Mouse (Mus musculus) layer of hippocampus, adult 2 months (tissue): Measurements from ENCODE around the gene C130050O18Rik. TPM values are rescaled to one million over a fixed set of nuclear protein-coding genes. Genes with fewer than 3 reads are reported as not detected.
"Not testable (repeated sequence)": the region's sequence is repeated elsewhere in the genome, so short reads cannot be mapped to it uniquely, and the experiment has no call there.

Experiments
- DNase-seq, 2 experiments: peaks; one replicate each; pipeline ENCODE4 v3.0.0; 2022; ENCODE audit warnings: low spot score in 2 of 2
- H3K27ac ChIP-seq: fragments of 200-600 bp; 2 replicates; pipeline ENCODE4 v1.8.1; 2022
- H3K4me3 ChIP-seq: fragments of 200-600 bp; 2 replicates; pipeline ENCODE4 v1.8.1; 2022; ENCODE audit warnings: mild to moderate bottlenecking
- CTCF ChIP-seq: fragments of 200-600 bp; conservative IDR thresholded peaks from 2 replicates; pipeline ENCODE4 v1.8.1; 2022; ENCODE audit warnings: antibody characterized with exemption, mild to moderate bottlenecking, moderate library complexity
- total RNA-seq, 2 experiments: library from RNA; stranded (reverse); gene quantifications; 2 replicates each; pipeline ENCODE4 v1.2.3; 2021

Gene C130050O18Rik
- total RNA-seq, 2 experiments from 2014 or later = 0.18 TPM; not detected in 1

GRCm38 (mm10) chr5:139383234-139383633 lies 21.8 kb upstream of the C130050O18Rik start:
- Histone ChIP-seq H3K4me3 (peak overlapping the region; percentile 77), H3K27ac (peak overlapping the region; percentile 97)
- DNase-seq = no peak
- TF ChIP-seq CTCF = no peak

- no peak for DNase-seq
- Histone ChIP-seq H3K4me3 (no peak overlapping the region), H3K27ac (peak overlapping the region; percentile 69)
- TF ChIP-seq CTCF = no peak
These were observed 20.5 kb upstream of the C130050O18Rik start for GRCm38 (mm10) chr5:139384531-139384930.

- H3K4me3 ChIP-seq = no peak overlapping the region
- DNase-seq = no peak
- no peak for TF ChIP-seq CTCF
- H3K27ac ChIP-seq = peak overlapping the region; percentile 7; the same call in 1 of the 2 replicates
These were observed 19.0 kb upstream of the C130050O18Rik start for GRCm38 (mm10) chr5:139386047-139386446.

- no peak for TF ChIP-seq CTCF
- Histone ChIP-seq H3K4me3 (no peak overlapping the region), H3K27ac (peak overlapping the region; percentile 92)
- no peak for DNase-seq
These were observed 17.5 kb upstream of the C130050O18Rik start for GRCm38 (mm10) chr5:139387329-139388194.

GRCm38 (mm10) chr5:139388195-139388570 lies 16.9 kb upstream of the C130050O18Rik start:
- DNase-seq = no peak
- peak overlapping the region; percentile 92 for H3K27ac ChIP-seq
- no peak for TF ChIP-seq CTCF
- no peak overlapping the region for H3K4me3 ChIP-seq

- no peak overlapping the region for H3K4me3 ChIP-seq
- DNase-seq = peak; percentile 50 to 59
- H3K27ac ChIP-seq = peak overlapping the region; percentile 92
- no peak for TF ChIP-seq CTCF
These were observed 16.1 kb upstream of the C130050O18Rik start for GRCm38 (mm10) chr5:139388694-139389675.

- DNase-seq = peak; percentile 58 to 62
- no peak for TF ChIP-seq CTCF
- Histone ChIP-seq H3K4me3 (peak overlapping the region; percentile 35), H3K27ac (peak overlapping the region; percentile 92)
These were observed 15.4 kb upstream of the C130050O18Rik start for GRCm38 (mm10) chr5:139389676-139390061.

GRCm38 (mm10) chr5:139390324-139391119 lies 14.6 kb upstream of the C130050O18Rik start:
- peak overlapping the region; percentile 92 for H3K27ac ChIP-seq
- H3K4me3 ChIP-seq = not testable (repeated sequence)

GRCm38 (mm10) chr5:139391309-139391990 lies 13.6 kb upstream of the C130050O18Rik start:
- H3K4me3 ChIP-seq = peak overlapping the region; percentile 4; the same call in 1 of the 2 replicates
- peak overlapping the region; percentile 92 for H3K27ac ChIP-seq
- no peak for TF ChIP-seq CTCF
- DNase-seq = no peak

More at GRCm38 (mm10) chr5:139390324-139391119, 14.6 kb upstream of the C130050O18Rik start:
- not testable (repeated sequence) for DNase-seq

- H3K4me3 ChIP-seq = no peak overlapping the region
- DNase-seq = no peak
- H3K27ac ChIP-seq = peak overlapping the region; percentile 92
- no peak for TF ChIP-seq CTCF
These were observed 12.6 kb upstream of the C130050O18Rik start for GRCm38 (mm10) chr5:139392219-139393196.

GRCm38 (mm10) chr5:139393197-139393588 lies 11.9 kb upstream of the C130050O18Rik start:
- no peak for DNase-seq
- Histone ChIP-seq H3K27ac (peak overlapping the region; percentile 92), H3K4me3 (no peak overlapping the region)
- no peak for TF ChIP-seq CTCF
